Mouse (Mus musculus) cerebellum, postnatal 25 days (tissue): ENCODE measurements around the gene Klhl22.

Experiments
- DNase-seq, 2 experiments: peaks; one replicate each; pipeline ENCODE4 v3.0.0; 2021; ENCODE audit warnings: mixed read lengths in 2 of 2

The Klhl22 gene

GRCm38 (mm10) chr16:17758902-17759301, 516 bp upstream of the Klhl22 start:
- DNase-seq = no peak

- peak; percentile 75 to 77 for DNase-seq
Observed at GRCm38 (mm10) chr16:17759813-17760321, 449 bp downstream of the Klhl22 start.

- DNase-seq = peak; percentile 44 to 64
Observed at GRCm38 (mm10) chr16:17760657-17761056, 1.2 kb downstream of the Klhl22 start.

GRCm38 (mm10) chr16:17761074-17761473, 1.7 kb downstream of the Klhl22 start:
- no peak for DNase-seq

GRCm38 (mm10) chr16:17764108-17764511, 4.7 kb downstream of the Klhl22 start:
- DNase-seq = no peak

GRCm38 (mm10) chr16:17768834-17769233, 9.4 kb downstream of the Klhl22 start:
- peak; percentile 70 to 79 for DNase-seq

GRCm38 (mm10) chr16:17771117-17771865, 11.9 kb downstream of the Klhl22 start:
- no peak for DNase-seq

GRCm38 (mm10) chr16:17776828-17777227, 17.4 kb downstream of the Klhl22 start:
- DNase-seq = peak; percentile 50 to 76

GRCm38 (mm10) chr16:17778223-17778622, 18.8 kb downstream of the Klhl22 start:
- DNase-seq = no peak

GRCm38 (mm10) chr16:17779692-17780091, 20.3 kb downstream of the Klhl22 start:
- DNase-seq = no peak

GRCm38 (mm10) chr16:17785337-17785736, 25.9 kb downstream of the Klhl22 start:
- no peak for DNase-seq

- DNase-seq = no peak
Observed at GRCm38 (mm10) chr16:17792728-17793127, 33.3 kb downstream of the Klhl22 start.

- peak in 1 of 2 experiments; percentile 57 for DNase-seq
Observed at GRCm38 (mm10) chr16:17794047-17794446, 34.6 kb downstream of the Klhl22 start.

- DNase-seq = peak in 1 of 2 experiments; percentile 38
Observed at GRCm38 (mm10) chr16:17795643-17796042, 36.2 kb downstream of the Klhl22 start.

GRCm38 (mm10) chr16:17796519-17796918, 37.1 kb downstream of the Klhl22 start:
- no peak for DNase-seq

- DNase-seq = peak in 1 of 2 experiments; percentile 21
Observed at GRCm38 (mm10) chr16:17796971-17797811, 37.8 kb downstream of the Klhl22 start, which contains the start of gene Scarf2. TSS of gene Scarf2 (plus strand) at chr16:17797282.

- peak in 1 of 2 experiments; percentile 24 for DNase-seq
Observed at GRCm38 (mm10) chr16:17797812-17798311, 38.4 kb downstream of the Klhl22 start.

- DNase-seq = no peak
Observed at GRCm38 (mm10) chr16:17798321-17799180, 39.1 kb downstream of the Klhl22 start.

- DNase-seq = no peak
Observed at GRCm38 (mm10) chr16:17799584-17799983, 40.2 kb downstream of the Klhl22 start.

GRCm38 (mm10) chr16:17801777-17802455, 42.5 kb downstream of the Klhl22 start:
- DNase-seq = no peak

- no peak for DNase-seq
Observed at GRCm38 (mm10) chr16:17802456-17802838, 43.0 kb downstream of the Klhl22 start.
